Mouse (Mus musculus): ENCODE measurements around the gene Cnnm2.
"Not testable (repeated sequence)": the region's sequence is repeated elsewhere in the genome, so short reads cannot be mapped to it uniquely, and the experiment has no call there.

Cnnm2 gene

DNA sequence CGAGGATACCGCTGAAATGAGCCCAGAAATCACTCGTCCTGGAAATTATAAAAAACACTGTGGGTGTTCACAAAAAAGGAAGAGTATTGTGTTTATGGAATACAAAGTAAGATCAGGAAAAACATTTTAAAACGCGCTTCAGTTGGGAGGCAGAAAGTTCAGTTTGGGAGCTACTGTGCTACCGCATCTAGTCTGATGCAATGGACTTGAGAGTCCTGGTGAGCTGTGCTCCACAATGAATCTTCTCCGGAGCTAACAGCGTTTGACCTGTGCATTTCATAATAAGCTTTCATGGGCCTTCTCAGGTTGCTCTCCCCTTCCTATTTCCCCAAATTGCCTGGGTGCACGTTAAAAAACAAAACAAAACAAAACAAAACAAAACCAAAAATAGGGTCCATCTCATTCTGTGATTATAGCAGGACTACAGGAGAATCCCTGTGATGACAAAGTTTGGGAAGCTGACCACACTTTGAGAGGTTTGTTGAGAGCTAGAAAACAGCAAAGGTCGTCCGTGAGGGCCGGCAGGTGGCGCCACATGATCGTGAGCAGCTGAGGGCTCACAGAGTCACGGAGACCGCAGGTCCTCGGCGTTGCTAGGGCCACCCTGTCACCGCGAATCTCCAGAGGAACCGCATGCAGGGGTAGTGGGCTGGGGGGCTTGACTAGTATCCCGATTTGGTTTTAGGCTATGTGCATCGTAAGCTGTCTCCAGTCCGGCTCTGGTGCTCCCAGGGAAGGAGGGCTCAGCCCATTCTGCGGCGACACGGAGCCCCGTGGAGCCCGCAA is 828 bp upstream of the Cnnm2 start:
- DNase-seq = peak; percentile 85

GRCm38 (mm10) chr19:46761971-46762290 is 535 bp downstream of the Cnnm2 start:
- DNase-seq = peak; percentile 38

DNA sequence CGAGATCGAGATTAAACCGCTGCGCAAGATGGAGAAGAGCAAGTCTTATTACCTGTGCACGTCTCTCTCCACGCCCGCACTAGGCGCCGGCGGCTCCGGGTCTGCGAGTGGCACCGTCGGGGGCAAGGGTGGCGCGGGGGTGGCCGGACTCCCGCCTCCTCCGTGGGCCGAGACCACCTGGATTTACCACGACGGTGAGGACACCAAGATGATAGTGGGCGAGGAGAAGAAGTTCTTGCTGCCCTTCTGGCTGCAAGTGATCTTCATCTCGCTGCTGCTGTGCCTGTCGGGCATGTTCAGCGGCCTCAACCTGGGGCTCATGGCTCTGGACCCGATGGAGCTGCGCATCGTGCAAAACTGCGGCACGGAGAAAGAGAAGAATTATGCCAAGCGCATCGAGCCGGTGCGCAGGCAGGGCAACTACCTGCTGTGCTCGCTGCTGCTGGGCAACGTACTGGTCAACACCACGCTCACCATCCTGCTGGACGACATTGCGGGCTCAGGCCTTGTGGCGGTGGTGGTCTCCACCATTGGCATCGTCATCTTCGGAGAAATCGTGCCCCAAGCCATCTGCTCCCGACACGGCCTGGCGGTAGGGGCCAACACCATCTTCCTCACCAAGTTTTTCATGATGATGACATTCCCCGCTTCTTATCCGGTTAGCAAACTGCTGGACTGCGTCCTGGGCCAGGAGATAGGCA is 1.0 kb downstream of the Cnnm2 start:
- DNase-seq = no peak

- DNase-seq = no peak
Measured at GRCm38 (mm10) chr19:46762992-46763342, 1.6 kb downstream of the Cnnm2 start.

DNA sequence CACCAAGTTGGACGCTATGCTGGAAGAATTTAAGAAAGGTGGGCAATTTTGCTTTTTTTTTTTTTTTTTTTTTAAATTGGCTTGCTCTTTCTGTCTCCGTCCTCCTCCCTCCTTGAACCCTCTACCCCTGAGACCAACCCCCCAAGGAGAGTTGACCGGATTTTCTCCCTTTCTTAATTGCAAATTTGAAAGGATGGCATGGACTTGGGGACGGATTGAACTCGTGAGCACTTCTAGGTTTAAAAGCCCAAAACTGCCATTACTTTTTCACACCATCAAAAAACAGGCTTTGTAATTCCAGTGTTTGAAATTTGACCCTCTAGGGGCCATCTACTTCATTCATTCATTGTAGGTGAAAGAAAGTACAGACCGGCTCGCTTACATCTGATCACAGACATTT is 2.0 kb downstream of the Cnnm2 start:
- DNase-seq = no peak

DNA sequence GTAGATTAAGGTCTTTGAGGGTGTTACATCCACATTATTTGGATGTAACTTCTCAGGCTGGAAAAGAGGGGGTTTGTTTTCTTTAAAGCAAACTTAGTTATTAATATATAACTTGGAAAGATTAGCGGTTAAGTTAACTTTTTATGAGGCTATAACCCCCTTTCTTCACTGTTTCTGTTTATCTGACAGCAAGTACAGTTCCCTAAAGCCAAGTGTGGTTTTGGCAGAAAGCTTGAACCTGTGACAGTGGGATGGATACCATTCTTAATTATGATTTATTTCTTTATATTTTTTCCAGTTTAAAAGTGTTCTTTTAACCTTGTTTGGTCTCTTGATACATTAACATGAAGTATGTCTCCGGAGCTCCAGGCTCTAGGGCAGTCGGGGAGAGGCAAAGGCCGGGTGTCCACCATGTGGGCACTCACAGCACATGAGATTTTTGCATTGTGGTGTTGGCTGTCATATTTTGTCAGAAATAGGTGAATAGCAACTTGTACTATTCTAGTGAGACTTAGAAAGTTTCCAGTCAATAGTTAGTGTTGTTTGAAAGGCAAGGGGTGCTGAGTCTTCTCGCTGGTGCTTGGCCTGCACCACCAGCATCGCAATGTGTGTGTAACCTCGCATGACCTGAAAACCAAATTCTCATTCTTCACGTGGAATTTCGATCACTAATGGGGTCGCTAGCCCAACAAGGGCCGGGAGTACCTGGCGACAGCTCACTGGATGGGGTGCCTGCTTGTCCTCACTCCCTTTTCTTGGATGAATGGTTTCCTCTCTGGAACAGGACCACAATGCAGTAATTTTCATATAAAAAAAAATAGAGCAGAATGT is 2.8 kb downstream of the Cnnm2 start:
- DNase-seq = no peak

DNA sequence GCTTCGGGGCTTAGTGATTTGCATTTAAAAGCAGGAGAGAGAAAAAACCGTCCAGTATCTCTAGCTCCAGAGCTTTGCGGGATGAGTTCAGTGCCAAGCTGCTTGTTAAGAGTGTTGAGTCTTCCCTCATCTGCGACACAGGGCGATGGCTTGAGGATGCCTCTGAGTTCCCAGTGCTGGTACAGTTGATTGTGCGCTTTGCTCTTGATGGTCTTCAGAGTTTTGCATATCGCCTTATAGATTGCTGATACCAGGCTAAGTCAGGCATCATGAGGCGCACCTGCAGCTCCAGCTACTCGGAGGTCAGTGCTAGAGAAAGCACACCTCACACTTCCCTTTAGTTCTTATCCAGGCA is 3.3 kb downstream of the Cnnm2 start:
- no peak for DNase-seq

DNA sequence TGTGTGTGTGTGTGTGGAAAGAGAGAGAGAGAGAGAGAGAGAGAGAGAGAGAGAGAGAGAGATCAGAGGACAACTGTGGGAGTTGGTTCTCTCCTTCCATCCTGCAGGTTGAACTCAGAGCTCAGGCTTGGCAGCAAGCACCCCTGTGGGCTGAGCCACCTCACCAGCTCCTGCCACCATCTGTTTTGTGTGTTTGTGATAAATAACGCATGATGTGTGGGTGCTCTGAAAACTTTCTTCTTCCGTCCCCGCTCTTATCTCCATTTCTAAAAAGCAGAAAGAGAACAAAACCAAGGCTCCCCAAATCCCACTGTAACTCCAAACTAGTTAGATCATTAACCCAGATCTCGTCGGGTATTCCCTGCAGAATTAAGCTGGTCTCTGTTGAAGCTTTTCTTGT is 4.7 kb downstream of the Cnnm2 start:
- no peak for DNase-seq

- no peak for DNase-seq
Measured at GRCm38 (mm10) chr19:46769759-46770158, 8.4 kb downstream of the Cnnm2 start.

DNA sequence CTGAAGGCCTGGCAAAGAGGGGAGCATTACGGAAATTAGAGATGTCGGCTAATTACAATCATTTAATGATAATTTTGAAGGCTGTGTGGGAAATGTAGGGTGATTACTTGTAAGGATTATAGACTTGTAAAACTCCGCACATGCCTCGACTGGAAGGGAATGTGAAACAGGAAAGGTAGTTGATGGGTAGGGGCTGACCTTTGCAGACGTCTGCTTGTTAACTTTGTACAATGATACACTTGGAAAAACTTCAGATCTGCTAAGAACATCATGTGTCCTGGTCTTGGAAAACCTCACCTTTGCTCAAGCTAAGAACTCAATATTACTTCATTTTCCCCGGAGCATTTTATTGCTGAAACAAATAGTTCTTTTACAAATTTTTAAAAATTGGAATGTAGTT is 10.4 kb downstream of the Cnnm2 start:
- DNase-seq = no peak

- DNase-seq = no peak
Measured at GRCm38 (mm10) chr19:46776391-46776790, 15.0 kb downstream of the Cnnm2 start.

DNA sequence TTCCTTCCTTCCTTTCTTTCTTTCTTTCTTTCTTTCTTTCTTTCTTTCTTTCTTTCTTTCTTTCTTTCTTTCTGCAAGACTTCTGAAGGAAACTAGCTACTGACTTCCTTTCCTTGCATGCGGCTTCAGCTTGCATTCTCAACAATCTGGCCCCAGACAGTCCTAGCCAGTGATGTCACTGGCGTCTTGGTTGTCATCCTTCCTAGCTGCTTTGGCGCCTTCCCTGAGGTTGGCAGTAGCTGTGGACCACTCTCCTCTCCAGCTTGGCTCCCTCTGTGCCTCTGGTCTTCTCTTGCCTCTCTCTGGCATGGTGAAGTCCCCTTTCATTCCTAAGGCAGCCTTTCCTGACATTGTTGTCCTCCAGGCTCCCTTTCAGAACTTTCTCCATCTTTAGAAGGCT is 15.5 kb downstream of the Cnnm2 start:
- DNase-seq = no peak

GRCm38 (mm10) chr19:46777928-46778680 is 16.7 kb downstream of the Cnnm2 start:
- no peak for DNase-seq

GRCm38 (mm10) chr19:46779130-46779529 is 17.7 kb downstream of the Cnnm2 start:
- not testable (repeated sequence) for DNase-seq

DNA sequence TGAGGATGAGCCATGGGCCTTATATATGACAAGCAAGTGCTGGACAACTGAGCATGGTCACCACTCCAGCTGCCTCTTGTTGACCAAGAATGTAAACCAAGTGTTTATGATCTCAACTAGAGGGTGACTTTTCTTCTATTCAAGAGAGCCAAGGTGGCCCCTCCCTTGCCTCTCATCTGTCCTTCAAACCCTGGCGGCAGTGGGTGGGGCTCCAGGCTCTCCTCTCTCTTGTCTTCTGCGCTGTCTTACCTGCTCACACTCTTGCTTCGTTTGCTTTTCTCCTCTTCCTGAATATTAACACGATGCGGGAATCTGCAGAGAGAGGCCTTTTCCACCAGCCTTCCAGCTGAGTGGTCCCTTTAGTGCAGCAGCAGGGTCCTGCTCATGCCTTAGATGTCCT is 22.6 kb downstream of the Cnnm2 start:
- DNase-seq = no peak

DNA sequence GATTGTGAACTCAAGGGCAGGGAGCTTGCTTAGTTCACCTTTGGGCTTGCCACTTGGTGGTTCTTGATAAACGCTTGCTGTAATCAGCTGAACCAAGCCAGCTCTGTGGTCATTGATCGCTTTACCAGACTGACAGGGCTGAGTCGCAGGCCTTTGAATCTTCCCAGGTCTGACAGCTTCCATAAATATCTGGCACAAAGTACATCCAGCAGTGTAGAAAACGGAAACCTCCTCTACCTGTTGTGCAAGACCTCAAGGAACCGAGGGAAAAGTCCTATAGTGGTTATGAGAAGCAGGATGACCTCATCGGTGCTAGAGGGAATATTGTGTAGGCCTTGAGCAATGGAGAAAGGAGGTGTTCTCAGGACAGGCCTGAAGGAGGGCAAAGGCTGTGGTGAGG is 23.1 kb downstream of the Cnnm2 start:
- DNase-seq = no peak

- DNase-seq = no peak
Measured at GRCm38 (mm10) chr19:46785633-46786032, 24.2 kb downstream of the Cnnm2 start.

GRCm38 (mm10) chr19:46789782-46790181 is 28.4 kb downstream of the Cnnm2 start:
- DNase-seq = no peak

GRCm38 (mm10) chr19:46791360-46791759 is 30.0 kb downstream of the Cnnm2 start:
- no peak for DNase-seq

DNA sequence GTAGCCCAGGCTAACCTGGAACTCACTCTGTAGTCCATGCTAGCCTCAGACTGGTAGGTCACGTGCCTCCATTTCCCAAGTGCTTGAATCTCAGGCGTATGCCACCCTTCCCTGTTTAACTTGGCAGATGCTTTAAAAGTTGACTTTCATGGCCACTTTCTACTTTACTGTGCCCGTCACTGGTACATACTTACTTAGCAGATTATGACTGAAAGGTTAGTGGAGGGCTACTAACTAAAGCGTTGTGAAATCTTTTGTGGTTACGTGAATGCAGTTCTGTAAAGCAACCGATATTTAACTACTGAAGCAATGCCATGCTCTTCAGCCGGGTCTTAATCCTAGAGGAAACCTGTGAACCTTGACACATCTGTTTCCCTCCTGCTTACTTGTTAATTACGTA is 30.5 kb downstream of the Cnnm2 start:
- DNase-seq = no peak

- no peak for DNase-seq
Measured at GRCm38 (mm10) chr19:46792480-46792879, 31.1 kb downstream of the Cnnm2 start.

- DNase-seq = no peak
Measured at GRCm38 (mm10) chr19:46794181-46794580, 32.8 kb downstream of the Cnnm2 start.

GRCm38 (mm10) chr19:46799903-46800583 is 38.6 kb downstream of the Cnnm2 start:
- no peak for DNase-seq
